Mouse (Mus musculus): ENCODE data around the gene Zbtb26. TPM values are rescaled to one million over a fixed set of nuclear protein-coding genes. Genes with fewer than 3 reads are reported as not detected.

Zbtb26 gene
- total RNA-seq (2021), result 1 to 10 TPM; 4.4 to 5.0 TPM
- 1.7 and 3.9 TPM in 2 replicates for polyA plus RNA-seq (2012; rRNA removed)
- long read RNA-seq, full-length matches to known transcripts, result 1 of 2 reads
- long read RNA-seq, partial matches to known transcripts, result 0 of 2 reads
- long read RNA-seq, other reads (novel, unspliced or antisense), result 1 of 2 reads

GRCm38 (mm10) chr2:37442611-37443591, at the start of gene Zbtb26, which contains the start of the genes Zbtb6 and Rabgap1:
Zbtb26 (minus strand) TSS chr2:37443135.
Zbtb6 (minus strand) TSS chr2:37443171.
Rabgap1 (plus strand) TSS chr2:37443279.
- H3K9ac ChIP-seq (ENCODE audit: low read depth, low read length), result peak within 1 kb of the TSS; percentile 98
- no peaks in the 10 kb centered on the region for H3K27me3 ChIP-seq (ENCODE audit: control insufficient read depth, insufficient read depth, low read length)
- peaks cover 6% of the 10 kb centered on the region; the same call in 1 of the 2 replicates for H3K36me3 ChIP-seq (ENCODE audit: control insufficient read depth, insufficient read depth, low read length)
- H3K4me3 ChIP-seq, result peak within 1 kb of the TSS; percentile 93
- H3K4me1 ChIP-seq (ENCODE audit: control insufficient read depth, insufficient read depth, low read length), result no peaks in the 10 kb centered on the region; the same call in 1 of the 2 replicates
- intact Hi-C loops (cut with DNase I), result loop anchor here (1.0 to 5.0 kb wide), 3 partner anchors 9 to 39 kb away; no protein-coding TSS in a partner anchor
- TF ChIP-seq EP300 (IDR thresholded peaks at IDR 0.05; ENCODE audit: insufficient read depth, low read depth, low read length) (0 out of 2 replicates have a peak, but pooled peaks have one; percentile 39), CTCF (IDR thresholded peaks at IDR 0.05) (no peak), POLR2A (IDR thresholded peaks at IDR 0.05; ENCODE audit: insufficient read depth, low read depth, low read length) (peak; percentile 80)
- peak; percentile 97 for DNase-seq
- peaks cover 1% of the 10 kb centered on the region for H3K79me2 ChIP-seq (replicated peaks; ENCODE audit: control insufficient read depth, insufficient read depth, low read length)
- H3K27ac ChIP-seq, result peak within 1 kb of the TSS; percentile 89
- under 1% methylated on average over 51 of the region's 51 CpGs for WGBS

- intact Hi-C loops (cut with DNase I), result loop anchor here (5.0 kb wide), 2 partner anchors 67 to 92 kb away; partner anchors contain the start of gene Rc3h2
- no peaks in the 10 kb centered on the region for H3K4me1 ChIP-seq (ENCODE audit: control insufficient read depth, insufficient read depth, low read length)
- DNase-seq, result no peak
- H3K4me3 ChIP-seq, result no peak overlapping the region
- H3K27me3 ChIP-seq (ENCODE audit: control insufficient read depth, insufficient read depth, low read length), result no peaks in the 10 kb centered on the region
- H3K36me3 ChIP-seq (ENCODE audit: control insufficient read depth, insufficient read depth, low read length), result peaks cover 2% of the 10 kb centered on the region
- no peak overlapping the region for H3K27ac ChIP-seq
- no peak overlapping the region for H3K9ac ChIP-seq (ENCODE audit: low read depth, low read length)
- TF ChIP-seq EP300 (IDR thresholded peaks at IDR 0.05; ENCODE audit: insufficient read depth, low read depth, low read length) (no peak), POLR2A (IDR thresholded peaks at IDR 0.05; ENCODE audit: insufficient read depth, low read depth, low read length) (no peak), CTCF (IDR thresholded peaks at IDR 0.05) (no peak)
- H3K79me2 ChIP-seq (replicated peaks; ENCODE audit: control insufficient read depth, insufficient read depth, low read length), result no peaks in the 10 kb centered on the region
- 94% methylated on average over 2 of the region's 2 CpGs for WGBS
Observed at GRCm38 (mm10) chr2:37488956-37489355, 46.0 kb upstream of the Zbtb26 start.

DNA sequence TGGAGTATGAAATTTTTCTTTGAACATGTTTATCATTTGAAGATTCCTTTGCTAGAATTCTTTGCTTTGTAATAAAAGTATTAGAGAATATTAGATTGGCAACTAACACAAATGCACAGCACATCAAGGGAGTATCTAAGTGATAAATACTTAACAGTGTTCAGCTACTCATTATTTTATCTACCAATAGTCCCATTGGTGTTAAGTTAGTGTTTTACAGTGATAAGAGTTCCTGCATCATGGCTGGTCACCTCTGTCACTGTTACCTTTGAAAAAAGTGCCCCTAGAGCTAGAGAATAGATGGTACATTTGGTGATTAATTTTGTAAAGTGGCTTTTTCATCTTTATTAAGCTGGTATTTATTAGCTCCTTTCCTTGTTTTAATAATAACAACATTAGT, 43.5 kb upstream of the Zbtb26 start:
- intact Hi-C loops (cut with DNase I), result loop anchor here (5.0 kb wide), 2 partner anchors 64 to 89 kb away; partner anchors contain the start of gene Rc3h2
- TF ChIP-seq CTCF (IDR thresholded peaks at IDR 0.05) (no peak), EP300 (IDR thresholded peaks at IDR 0.05; ENCODE audit: insufficient read depth, low read depth, low read length) (no peak), POLR2A (IDR thresholded peaks at IDR 0.05; ENCODE audit: insufficient read depth, low read depth, low read length) (no peak)
- H3K36me3 ChIP-seq (ENCODE audit: control insufficient read depth, insufficient read depth, low read length), result no peaks in the 10 kb centered on the region; the same call in 1 of the 2 replicates

DNA sequence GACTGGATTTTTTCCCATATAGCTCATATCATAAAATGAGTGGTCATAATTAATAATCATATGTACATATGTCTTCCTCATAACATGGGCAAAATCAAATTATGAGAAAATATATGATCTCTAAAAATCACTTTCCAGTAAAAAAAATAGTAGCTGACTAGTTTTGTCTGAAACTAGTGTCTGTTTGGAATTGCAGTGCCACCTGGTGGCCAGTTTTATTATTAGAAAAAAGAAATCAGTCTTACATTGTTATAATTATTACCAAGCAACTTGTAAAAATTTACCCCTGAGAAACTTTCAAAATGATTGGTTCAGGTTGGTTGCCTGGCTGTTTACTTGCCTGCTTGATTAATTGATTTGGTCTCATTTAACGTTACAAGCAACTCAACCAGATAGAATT, 42.4 kb upstream of the Zbtb26 start:
- DNase-seq, result no peak
- intact Hi-C loops (cut with DNase I), result loop anchor here (2.0 to 5.0 kb wide), 3 partner anchors 63 to 105 kb away; partner anchors contain the start of gene Rc3h2

More for the DNA sequence above, 43.5 kb upstream of the Zbtb26 start:
- H3K4me3 ChIP-seq, result no peak overlapping the region
- no peaks in the 10 kb centered on the region for H3K4me1 ChIP-seq (ENCODE audit: control insufficient read depth, insufficient read depth, low read length)
- H3K27me3 ChIP-seq (ENCODE audit: control insufficient read depth, insufficient read depth, low read length), result no peaks in the 10 kb centered on the region
- no peak overlapping the region for H3K27ac ChIP-seq
- H3K79me2 ChIP-seq (replicated peaks; ENCODE audit: control insufficient read depth, insufficient read depth, low read length), result no peaks in the 10 kb centered on the region
- no peak overlapping the region for H3K9ac ChIP-seq (ENCODE audit: low read depth, low read length)
- DNase-seq, result no peak

DNA sequence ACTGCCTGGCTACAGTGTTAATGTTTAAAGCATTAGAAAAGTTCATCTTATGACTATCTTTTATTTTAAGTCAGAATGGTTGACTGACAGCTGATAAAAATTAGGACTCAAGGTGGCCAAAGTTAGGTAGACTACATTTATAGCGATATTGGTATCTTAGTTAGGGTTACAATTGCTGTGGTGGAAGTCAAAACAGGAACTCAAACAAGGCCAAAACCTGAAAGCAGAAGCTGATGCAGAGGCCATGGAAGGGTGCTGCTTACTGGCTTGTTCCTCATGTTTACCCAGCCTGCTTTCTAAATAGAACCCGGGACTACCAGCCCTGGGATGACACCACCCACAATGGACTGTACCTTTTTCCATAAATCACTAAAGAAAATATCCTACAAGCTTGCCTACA, 41.2 kb upstream of the Zbtb26 start:
- no peak overlapping the region for H3K27ac ChIP-seq
- no peaks in the 10 kb centered on the region; the same call in 1 of the 2 replicates for H3K36me3 ChIP-seq (ENCODE audit: control insufficient read depth, insufficient read depth, low read length)
- TF ChIP-seq POLR2A (IDR thresholded peaks at IDR 0.05; ENCODE audit: insufficient read depth, low read depth, low read length) (no peak), EP300 (IDR thresholded peaks at IDR 0.05; ENCODE audit: insufficient read depth, low read depth, low read length) (no peak), CTCF (IDR thresholded peaks at IDR 0.05) (no peak)
- no peak for DNase-seq
- no peaks in the 10 kb centered on the region for H3K27me3 ChIP-seq (ENCODE audit: control insufficient read depth, insufficient read depth, low read length)
- no peaks in the 10 kb centered on the region for H3K79me2 ChIP-seq (replicated peaks; ENCODE audit: control insufficient read depth, insufficient read depth, low read length)
- no peak overlapping the region for H3K9ac ChIP-seq (ENCODE audit: low read depth, low read length)
- intact Hi-C loops (cut with DNase I), result loop anchor here (2.0 to 5.0 kb wide), 2 partner anchors 42 to 103 kb away; partner anchors contain the start of genes Rabgap1, Zbtb26 and Zbtb6
- 78% methylated on average over 2 of the region's 2 CpGs for WGBS
- no peak overlapping the region for H3K4me3 ChIP-seq
- no peaks in the 10 kb centered on the region for H3K4me1 ChIP-seq (ENCODE audit: control insufficient read depth, insufficient read depth, low read length)

More for the DNA sequence above, 42.4 kb upstream of the Zbtb26 start:
- Histone ChIP-seq H3K79me2 (replicated peaks; ENCODE audit: control insufficient read depth, insufficient read depth, low read length) (no peaks in the 10 kb centered on the region), H3K27ac (no peak overlapping the region), H3K4me3 (no peak overlapping the region), H3K27me3 (ENCODE audit: control insufficient read depth, insufficient read depth, low read length) (no peaks in the 10 kb centered on the region), H3K36me3 (ENCODE audit: control insufficient read depth, insufficient read depth, low read length) (no peaks in the 10 kb centered on the region; the same call in 1 of the 2 replicates), H3K9ac (ENCODE audit: low read depth, low read length) (no peak overlapping the region), H3K4me1 (ENCODE audit: control insufficient read depth, insufficient read depth, low read length) (no peaks in the 10 kb centered on the region)
- 91% methylated on average over 1 of the region's 1 CpGs for WGBS
- TF ChIP-seq POLR2A (IDR thresholded peaks at IDR 0.05; ENCODE audit: insufficient read depth, low read depth, low read length) (no peak), CTCF (IDR thresholded peaks at IDR 0.05) (peak; percentile 88; the same call in 1 of the 2 replicates)
